Mouse (Mus musculus) lung, embryonic 16.5 days (tissue): ENCODE results near the gene Trim46. TPM values are rescaled to one million over a fixed set of nuclear protein-coding genes. Genes with fewer than 3 reads are reported as not detected.

Source experiments
- ATAC-seq: fragments of 200-750 bp; cut with Nextera tagmentation; 2 replicates; pipeline ENCODE4 v1.8.0; 2017; ENCODE audit warnings: low read depth, mild to moderate bottlenecking, moderate library complexity
- H3K27ac ChIP-seq: fragments of 300-500 bp; sonication (generic); 2 replicates; pipeline ENCODE4 v1.5.1; 2014; ENCODE audit warnings: mild to moderate bottlenecking, control low read depth, low read length
- H3K27me3 ChIP-seq: fragments of 300-500 bp; sonication (generic); 2 replicates; pipeline ENCODE4 v1.6.1; 2014; ENCODE audit warnings: low read depth, low read length, mixed read lengths; ENCODE audit not compliant: control insufficient read depth, insufficient read depth
- H3K36me3 ChIP-seq: fragments of 300-500 bp; sonication (generic); 2 replicates; pipeline ENCODE4 v1.6.1; 2014; ENCODE audit warnings: low read length; ENCODE audit not compliant: control insufficient read depth, insufficient read depth
- H3K4me1 ChIP-seq: fragments of 300-500 bp; sonication (generic); replicated peaks from 2 replicates; pipeline ENCODE4 v1.6.1; 2014; ENCODE audit warnings: low read length, mixed read lengths; ENCODE audit not compliant: control insufficient read depth, insufficient read depth
- H3K4me2 ChIP-seq: fragments of 300-500 bp; sonication (generic); 2 replicates; pipeline ENCODE4 v1.6.1; 2014; ENCODE audit warnings: low read depth, low read length, control low read depth
- H3K4me3 ChIP-seq: fragments of 300-500 bp; sonication (generic); 2 replicates; pipeline ENCODE4 v1.5.1; 2014; ENCODE audit warnings: mild to moderate bottlenecking, low read length, control low read depth
- H3K9ac ChIP-seq: fragments of 300-500 bp; sonication (generic); 2 replicates; pipeline ENCODE4 v1.6.1; 2014; ENCODE audit warnings: low read length, control low read depth
- H3K9me3 ChIP-seq: fragments of 300-500 bp; sonication (generic); 2 replicates; pipeline ENCODE4 v1.6.1; 2016; ENCODE audit warnings: low read length; ENCODE audit not compliant: control insufficient read depth
- WGBS: fragments of 180-500 bp; shearing (Covaris S2); extraction: QIAGEN DNeasy Blood & Tissue Kit; methylation state at CpG from one replicate; pipeline ENCODE4 v1.1.7; 2014; 5-methylcytosine and 5-hydroxymethylcytosine counted together
- polyA plus RNA-seq: library from polyadenylated mRNA; unstranded; fragments of >200 nt; fragmentation: Nextera tagmentation; extraction: Ambion mirVana; gene quantifications from 2 replicates; pipeline ENCODE4 v1.2.1, GENCODE M21; 2015

Trim46 gene
- polyA plus RNA-seq, 1 experiment from 2014 or later, result 7.7 TPM

DNA sequence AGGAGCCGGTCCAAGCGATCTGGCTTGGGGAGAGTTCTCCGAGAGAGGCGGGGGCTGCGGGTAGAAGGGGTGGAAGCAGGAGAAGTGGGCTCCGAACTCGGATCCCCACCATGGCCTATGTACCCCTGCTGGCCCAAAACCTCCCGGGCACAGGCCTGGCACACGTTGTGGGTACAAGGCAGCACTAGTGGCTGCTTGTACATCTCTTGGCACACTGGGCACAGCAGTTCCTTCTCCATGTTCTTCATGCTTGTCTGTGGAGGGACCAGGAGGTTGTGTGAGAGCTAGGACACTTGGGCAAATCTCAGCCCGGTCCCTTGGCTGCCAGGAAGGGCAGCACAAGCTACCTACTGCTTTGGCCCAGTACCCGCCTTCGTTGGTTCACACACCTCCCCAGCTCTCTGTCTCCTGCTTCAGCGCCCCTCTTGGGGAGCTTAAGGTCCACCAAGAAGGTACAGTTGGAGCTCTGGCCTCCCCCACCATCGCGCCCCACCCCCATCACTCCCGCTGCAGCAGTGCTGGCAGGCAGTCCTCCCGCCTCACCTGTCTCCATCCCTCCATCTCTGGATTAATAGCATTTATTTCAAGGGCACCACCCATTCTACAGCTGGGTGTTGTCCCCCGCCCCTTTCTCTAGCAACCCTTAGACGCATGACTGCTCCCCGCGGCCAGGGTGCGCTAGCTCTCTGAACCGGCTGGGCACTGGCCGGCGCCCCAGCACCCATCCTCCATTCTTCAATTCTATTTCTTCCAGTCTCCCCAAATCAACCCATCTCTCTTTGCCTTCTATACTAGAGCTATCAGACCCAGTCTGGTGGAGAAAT is 1.7 kb downstream of the Trim46 start:
- WGBS, result 12% methylated on average over 24 of the region's 25 CpGs
- H3K4me1 ChIP-seq, result peaks cover 29% of the 10 kb centered on the region
- H3K4me3 ChIP-seq, result peak overlapping the region; percentile 89
- peak; percentile 9 for ATAC-seq
- no peaks in the 10 kb centered on the region; the same call in 1 of the 2 replicates for H3K27me3 ChIP-seq
- H3K9ac ChIP-seq, result peak overlapping the region; percentile 53
- peak overlapping the region; percentile 77 for H3K27ac ChIP-seq
- peak overlapping the region; percentile 65 for H3K4me2 ChIP-seq
- H3K9me3 ChIP-seq, result no peaks in the 10 kb centered on the region
- H3K36me3 ChIP-seq, result peaks cover under 1% of the 10 kb centered on the region; the same call in 1 of the 2 replicates

DNA sequence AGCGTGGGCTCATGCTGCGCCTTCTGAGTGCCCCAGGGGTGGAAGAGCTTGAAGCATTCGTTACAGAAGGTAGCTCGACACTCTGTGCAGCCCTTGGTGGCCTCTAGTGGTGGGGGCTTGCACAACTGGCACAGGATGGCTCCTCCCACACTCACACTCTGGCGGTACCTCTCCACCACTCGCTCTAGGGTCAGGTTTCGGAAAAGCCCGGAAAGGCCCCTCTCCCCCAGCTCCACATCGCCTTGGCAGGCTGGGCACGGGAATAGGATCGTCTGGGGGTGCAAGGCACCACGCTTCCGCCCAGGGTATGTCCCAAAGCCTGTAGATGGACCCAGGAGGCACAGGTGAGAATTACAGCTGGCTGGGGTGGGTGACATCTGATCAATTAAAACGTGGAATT is 2.5 kb downstream of the Trim46 start:
- Histone ChIP-seq H3K36me3 (no peaks in the 10 kb centered on the region), H3K4me2 (peak overlapping the region; percentile 65), H3K9ac (peak overlapping the region; percentile 46), H3K4me3 (peak overlapping the region; percentile 89), H3K27ac (peak overlapping the region; percentile 59), H3K4me1 (peaks cover 32% of the 10 kb centered on the region), H3K9me3 (no peaks in the 10 kb centered on the region), H3K27me3 (no peaks in the 10 kb centered on the region; the same call in 1 of the 2 replicates)
- ATAC-seq, result peak; percentile 55
- WGBS, result 18% methylated on average over 14 of the region's 14 CpGs

DNA sequence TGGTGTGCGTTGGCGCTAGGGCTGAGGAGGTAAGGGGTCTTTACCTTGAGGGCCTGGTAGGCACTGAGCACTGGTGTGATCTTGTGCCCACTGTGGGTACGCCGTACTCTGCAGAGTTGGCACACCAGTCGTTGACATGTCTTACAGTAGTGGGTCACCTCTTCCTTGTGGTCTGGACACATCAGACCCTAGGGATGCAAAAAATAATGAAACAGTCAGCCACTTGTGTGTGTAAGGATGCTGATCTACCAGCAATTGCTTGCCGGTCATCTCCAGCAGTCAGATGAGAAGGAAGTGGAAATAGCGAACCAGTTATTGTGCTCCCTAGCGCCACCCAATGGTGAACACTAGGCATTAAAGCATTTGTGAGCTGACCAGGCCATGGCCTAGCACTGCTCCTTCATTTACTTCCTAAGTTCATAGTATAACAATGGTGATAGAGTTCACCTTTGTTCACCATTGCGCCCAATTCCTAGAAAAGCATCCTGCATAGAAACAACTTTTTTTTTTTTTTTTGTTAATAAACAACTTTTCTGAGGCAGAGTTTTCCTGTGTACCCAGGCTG is 3.7 kb downstream of the Trim46 start:
- Histone ChIP-seq H3K27me3 (no peaks in the 10 kb centered on the region; the same call in 1 of the 2 replicates), H3K9ac (no peak overlapping the region), H3K4me2 (no peak overlapping the region), H3K4me3 (no peak overlapping the region), H3K9me3 (no peaks in the 10 kb centered on the region), H3K36me3 (peaks cover 3% of the 10 kb centered on the region; the same call in 1 of the 2 replicates), H3K27ac (no peak overlapping the region), H3K4me1 (peaks cover 30% of the 10 kb centered on the region)
- 67% methylated on average over 9 of the region's 9 CpGs for WGBS
- no peak for ATAC-seq

DNA sequence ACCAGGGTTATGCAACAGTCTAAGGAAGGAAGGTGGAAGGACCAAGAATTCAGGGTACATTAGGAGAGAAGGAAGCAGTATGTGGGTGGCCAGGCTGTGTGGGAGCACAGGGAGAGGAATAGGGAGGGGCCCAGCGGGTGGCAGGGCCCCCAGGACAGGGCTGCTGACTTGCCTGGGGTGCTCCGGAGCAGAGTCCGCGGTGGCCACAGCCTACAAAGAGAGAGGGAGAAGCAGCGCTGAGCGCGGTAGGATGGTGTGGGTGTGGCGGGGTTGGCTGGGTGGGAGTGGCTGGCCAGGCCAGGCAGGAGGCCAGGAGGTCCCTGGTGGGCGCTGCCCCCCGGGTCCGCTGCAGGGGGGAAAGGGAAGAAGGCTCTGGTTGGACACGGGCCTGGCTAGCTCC is 7.6 kb downstream of the Trim46 start:
- 46% methylated on average over 12 of the region's 12 CpGs for WGBS
- Histone ChIP-seq H3K9me3 (no peaks in the 10 kb centered on the region), H3K4me2 (no peak overlapping the region), H3K27ac (peak overlapping the region; percentile 36; the same call in 1 of the 2 replicates), H3K4me1 (peaks cover 16% of the 10 kb centered on the region), H3K4me3 (no peak overlapping the region), H3K36me3 (peaks cover 3% of the 10 kb centered on the region; the same call in 1 of the 2 replicates), H3K9ac (no peak overlapping the region; the same call in 1 of the 2 replicates), H3K27me3 (no peaks in the 10 kb centered on the region)
- peak; percentile 17; the same call in 1 of the 2 replicates for ATAC-seq

DNA sequence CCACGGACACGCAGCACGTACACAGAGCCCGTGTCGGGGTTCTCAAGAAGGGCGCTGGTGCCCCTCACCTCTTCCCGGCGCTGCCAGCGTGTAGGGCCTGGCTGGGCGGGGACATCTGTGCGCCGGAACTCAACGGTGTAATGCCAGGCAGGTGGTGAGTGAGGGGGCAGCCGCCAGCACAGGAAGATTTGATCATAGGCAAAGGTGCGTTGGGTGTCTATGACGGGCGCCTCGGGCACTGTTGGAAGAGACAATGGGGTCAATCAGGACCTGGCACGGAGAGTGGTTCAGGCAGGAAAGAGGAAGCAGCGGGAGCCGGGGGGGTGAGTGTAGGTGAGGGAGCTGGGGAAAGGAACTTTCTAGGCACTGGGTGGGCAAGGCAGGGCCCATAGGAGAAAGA is 8.4 kb downstream of the Trim46 start:
- Histone ChIP-seq H3K9ac (no peak overlapping the region), H3K4me3 (no peak overlapping the region), H3K4me1 (peaks cover 23% of the 10 kb centered on the region), H3K27ac (no peak overlapping the region; the same call in 1 of the 2 replicates), H3K4me2 (no peak overlapping the region), H3K36me3 (peaks cover 3% of the 10 kb centered on the region; the same call in 1 of the 2 replicates), H3K27me3 (no peaks in the 10 kb centered on the region), H3K9me3 (no peaks in the 10 kb centered on the region)
- ATAC-seq, result no peak
- WGBS, result 87% methylated on average over 21 of the region's 21 CpGs

DNA sequence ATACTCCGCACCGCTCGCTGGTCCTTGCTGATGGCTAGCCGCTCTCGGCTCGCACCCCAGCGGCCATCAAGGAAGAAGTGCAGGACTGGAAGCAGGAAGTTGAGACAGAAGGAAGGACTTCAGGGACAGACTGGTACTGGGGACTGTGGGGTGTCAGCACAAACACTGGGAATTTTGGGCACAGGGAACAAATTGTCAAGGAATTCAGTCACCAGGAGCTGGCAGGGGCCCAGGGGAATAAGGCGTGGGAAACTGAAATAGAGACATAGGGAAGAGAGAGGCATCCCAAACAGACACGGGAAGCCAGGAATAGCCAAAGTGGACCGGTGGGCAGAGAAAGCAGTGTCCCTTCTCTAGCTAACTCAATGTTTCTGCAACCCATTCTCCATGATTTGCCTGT is 9.6 kb downstream of the Trim46 start:
- Histone ChIP-seq H3K27ac (no peak overlapping the region), H3K4me3 (no peak overlapping the region), H3K4me2 (no peak overlapping the region), H3K9ac (no peak overlapping the region), H3K4me1 (peaks cover 23% of the 10 kb centered on the region), H3K27me3 (no peaks in the 10 kb centered on the region), H3K9me3 (no peaks in the 10 kb centered on the region), H3K36me3 (peaks cover 3% of the 10 kb centered on the region; the same call in 1 of the 2 replicates)
- WGBS, result 84% methylated on average over 10 of the region's 10 CpGs
- no peak for ATAC-seq

DNA sequence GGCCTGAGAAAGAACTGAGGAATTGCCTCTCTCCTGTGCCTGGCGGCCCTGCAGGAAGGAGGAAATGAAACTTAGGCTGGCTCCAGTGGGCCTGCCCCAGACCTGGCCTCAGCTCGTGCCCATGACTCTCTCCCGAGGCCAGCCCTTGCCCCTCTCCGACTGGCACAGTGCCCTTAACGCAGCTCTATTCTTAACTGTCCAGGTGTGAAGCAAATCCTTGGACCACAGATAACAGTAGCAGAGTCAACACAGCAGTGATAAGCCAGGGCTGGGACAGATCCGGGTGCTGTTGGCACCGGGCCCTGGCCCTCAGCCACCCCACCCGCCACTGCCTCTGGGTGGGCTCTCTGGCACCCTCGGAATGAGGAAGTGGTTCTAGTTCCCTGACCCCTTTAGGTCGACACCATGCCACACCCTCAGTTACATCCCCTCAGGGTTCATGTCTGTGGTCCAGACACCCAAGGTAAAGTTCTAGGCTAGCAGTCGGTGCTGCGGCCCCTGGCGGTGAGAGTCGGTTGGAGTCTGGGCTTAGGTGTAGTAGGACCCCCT is 12.5 kb downstream of the Trim46 start:
- Histone ChIP-seq H3K4me1 (peaks cover 21% of the 10 kb centered on the region), H3K9ac (peak overlapping the region; percentile 55), H3K4me2 (peak overlapping the region; percentile 49), H3K36me3 (peaks cover 3% of the 10 kb centered on the region; the same call in 1 of the 2 replicates), H3K4me3 (peak overlapping the region; percentile 13; the same call in 1 of the 2 replicates), H3K27me3 (no peaks in the 10 kb centered on the region), H3K27ac (peak overlapping the region; percentile 97), H3K9me3 (no peaks in the 10 kb centered on the region)
- peak; percentile 78 for ATAC-seq
- 41% methylated on average over 14 of the region's 14 CpGs for WGBS

DNA sequence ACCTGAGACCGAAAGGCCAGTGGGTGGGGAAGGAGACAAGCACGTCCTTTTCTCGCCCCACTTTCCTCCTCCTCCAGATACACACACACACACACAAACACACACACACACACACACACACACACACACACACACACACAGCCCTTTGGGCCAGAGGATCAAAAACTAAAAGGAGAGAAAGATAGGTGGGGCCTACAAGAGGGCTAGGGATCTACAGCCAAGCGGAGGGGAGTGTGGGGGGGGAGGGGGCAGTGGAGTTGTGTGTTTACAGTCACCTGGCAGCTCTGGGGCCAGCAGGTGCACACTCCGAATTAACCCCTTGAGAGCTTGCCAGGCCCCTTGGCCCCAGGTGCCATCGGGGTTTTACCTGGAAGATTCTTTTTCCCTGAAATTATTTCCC is 13.5 kb downstream of the Trim46 start:
- Histone ChIP-seq H3K4me3 (peak overlapping the region; percentile 53), H3K27ac (peak overlapping the region; percentile 97), H3K4me2 (peak overlapping the region; percentile 83), H3K4me1 (peaks cover 22% of the 10 kb centered on the region), H3K9ac (peak overlapping the region; percentile 55), H3K36me3 (peaks cover 2% of the 10 kb centered on the region; the same call in 1 of the 2 replicates), H3K27me3 (no peaks in the 10 kb centered on the region), H3K9me3 (no peaks in the 10 kb centered on the region)
- WGBS, result 35% methylated on average over 6 of the region's 6 CpGs
- ATAC-seq, result peak; percentile 8; the same call in 1 of the 2 replicates

DNA sequence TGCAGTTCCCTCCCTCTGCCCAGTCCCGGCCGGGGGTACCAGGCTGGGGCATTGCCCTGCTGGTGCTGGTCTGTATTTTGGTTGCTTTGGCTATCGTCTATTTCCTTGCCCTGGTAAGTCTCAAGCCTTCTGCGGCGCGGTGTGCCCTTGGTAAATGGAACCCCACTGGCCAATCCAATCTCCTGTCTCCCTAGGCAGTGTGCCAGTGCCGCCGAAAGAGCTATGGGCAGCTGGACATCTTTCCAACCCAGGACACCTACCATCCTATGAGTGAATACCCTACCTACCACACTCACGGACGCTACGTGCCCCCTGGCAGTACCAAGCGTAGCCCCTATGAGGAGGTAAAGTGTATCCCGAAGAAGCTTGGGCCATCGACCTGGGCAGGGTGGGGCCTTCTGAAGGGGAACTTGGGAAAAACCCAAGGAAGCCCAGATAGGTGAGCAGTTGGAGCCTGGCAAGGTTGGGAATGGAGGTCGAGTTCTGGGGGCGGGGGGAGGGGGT is 14.3 kb downstream of the Trim46 start:
- H3K36me3 ChIP-seq, result no peaks in the 10 kb centered on the region
- WGBS, result 64% methylated on average over 16 of the region's 16 CpGs
- peak overlapping the region; percentile 53 for H3K4me3 ChIP-seq
- H3K9ac ChIP-seq, result peak overlapping the region; percentile 58
- H3K27me3 ChIP-seq, result no peaks in the 10 kb centered on the region
- H3K4me2 ChIP-seq, result peak overlapping the region; percentile 83
- no peaks in the 10 kb centered on the region for H3K9me3 ChIP-seq
- peak overlapping the region; percentile 97 for H3K27ac ChIP-seq
- no peak for ATAC-seq
- peaks cover 26% of the 10 kb centered on the region for H3K4me1 ChIP-seq
